Mouse (Mus musculus): ENCODE measurements around the gene Prepl. TPM values are rescaled to one million over a fixed set of nuclear protein-coding genes. Genes with fewer than 3 reads are reported as not detected.

Gene Prepl
- polyA plus RNA-seq, 1 experiment from 2014 or later = 9.4 TPM

GRCm38 (mm10) chr17:85059136-85059535 is 30.9 kb downstream of the Prepl start:
- no peaks in the 10 kb centered on the region for H3K27me3 ChIP-seq (replicated peaks; ENCODE audit: insufficient read depth, low read length)
- no peak overlapping the region for H3K4me2 ChIP-seq (replicated peaks; ENCODE audit: low read depth, low read length)
- H3K27ac ChIP-seq (ENCODE audit: low read length) = no peak overlapping the region
- no peaks in the 10 kb centered on the region for H3K4me1 ChIP-seq (ENCODE audit: insufficient read depth, low read depth, low read length)
- WGBS = 88% methylated on average over 6 of the region's 6 CpGs
- TF ChIP-seq EP300 (IDR thresholded peaks at IDR 0.05) = no peak
- no peak for TF ChIP-seq CTCF (IDR thresholded peaks at IDR 0.05)
- no peaks in the 10 kb centered on the region for H3K9me3 ChIP-seq (ENCODE audit: low read length)
- no peak overlapping the region for H3K4me3 ChIP-seq (ENCODE audit: low read depth, low read length)
- ATAC-seq = no peak
- H3K36me3 ChIP-seq (ENCODE audit: insufficient read depth, low read length) = no peaks in the 10 kb centered on the region; the same call in 1 of the 2 replicates
- DNase-seq (ENCODE audit: low spot score) = no peak
- no peak overlapping the region for H3K9ac ChIP-seq (replicated peaks; ENCODE audit: low read depth)

DNA sequence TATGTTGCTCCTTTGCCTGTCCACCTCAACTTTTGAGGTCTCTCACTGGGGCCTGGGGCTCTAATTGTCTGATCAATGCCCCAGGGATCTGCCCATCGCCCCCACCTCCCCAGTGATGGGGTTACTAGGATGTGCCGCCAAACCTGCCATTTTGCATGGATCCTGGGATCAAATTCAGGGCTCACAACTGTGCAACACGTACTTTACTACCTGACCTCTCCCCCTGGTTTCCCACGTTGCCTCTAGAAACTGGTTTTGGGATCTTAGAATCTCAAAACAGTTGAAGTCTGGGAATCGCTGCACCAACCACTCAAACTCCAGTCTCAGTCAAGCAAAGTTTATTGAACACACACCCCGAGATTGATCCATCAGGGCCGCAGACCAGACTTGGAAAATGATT is 31.8 kb downstream of the Prepl start:
- WGBS = 88% methylated on average over 7 of the region's 7 CpGs
- Histone ChIP-seq H3K9me3 (ENCODE audit: low read length) (no peaks in the 10 kb centered on the region), H3K4me3 (ENCODE audit: low read depth, low read length) (no peak overlapping the region), H3K27ac (ENCODE audit: low read length) (no peak overlapping the region), H3K4me2 (replicated peaks; ENCODE audit: low read depth, low read length) (no peak overlapping the region), H3K4me1 (ENCODE audit: insufficient read depth, low read depth, low read length) (no peaks in the 10 kb centered on the region), H3K9ac (replicated peaks; ENCODE audit: low read depth) (no peak overlapping the region), H3K36me3 (ENCODE audit: insufficient read depth, low read length) (no peaks in the 10 kb centered on the region; the same call in 1 of the 2 replicates), H3K27me3 (replicated peaks; ENCODE audit: insufficient read depth, low read length) (no peaks in the 10 kb centered on the region)
- DNase-seq (ENCODE audit: low spot score) = no peak
- TF ChIP-seq EP300 (IDR thresholded peaks at IDR 0.05) = no peak
- TF ChIP-seq CTCF (IDR thresholded peaks at IDR 0.05) = no peak
- ATAC-seq = no peak

DNA sequence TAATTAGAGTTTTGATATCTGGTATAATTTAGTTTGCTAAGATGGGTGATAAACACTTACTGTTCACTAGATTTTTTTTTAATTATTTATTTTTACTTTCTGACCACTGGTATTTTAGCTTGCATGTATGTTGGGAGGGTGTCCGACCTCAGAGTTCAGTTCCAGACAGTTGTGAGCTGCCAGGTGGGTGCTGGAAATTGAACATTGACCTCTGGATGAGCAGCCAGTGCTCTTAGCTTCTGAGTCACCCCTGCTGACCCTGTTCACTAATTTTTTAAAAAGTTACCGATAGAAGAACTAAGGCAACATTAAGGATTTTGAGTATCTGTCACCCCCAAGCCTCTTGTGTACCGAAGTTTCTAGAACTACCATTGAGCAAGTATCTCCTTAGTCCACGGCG is 41.7 kb downstream of the Prepl start:
- 87% methylated on average over 5 of the region's 5 CpGs for WGBS
- no peak for ATAC-seq
- H3K4me1 ChIP-seq (ENCODE audit: insufficient read depth, low read depth, low read length) = no peaks in the 10 kb centered on the region
- no peak overlapping the region for H3K4me2 ChIP-seq (replicated peaks; ENCODE audit: low read depth, low read length)
- no peak overlapping the region for H3K27ac ChIP-seq (ENCODE audit: low read length)
- H3K9me3 ChIP-seq (ENCODE audit: low read length) = no peaks in the 10 kb centered on the region
- DNase-seq (ENCODE audit: low spot score) = no peak
- H3K9ac ChIP-seq (replicated peaks; ENCODE audit: low read depth) = no peak overlapping the region
- H3K27me3 ChIP-seq (replicated peaks; ENCODE audit: insufficient read depth, low read length) = no peaks in the 10 kb centered on the region
- no peak for TF ChIP-seq CTCF (IDR thresholded peaks at IDR 0.05)
- no peak for TF ChIP-seq EP300 (IDR thresholded peaks at IDR 0.05)
- no peak overlapping the region for H3K4me3 ChIP-seq (ENCODE audit: low read depth, low read length)
- no peaks in the 10 kb centered on the region for H3K36me3 ChIP-seq (ENCODE audit: insufficient read depth, low read length)

- DNase-seq (ENCODE audit: low spot score) = no peak
- Histone ChIP-seq H3K9ac (replicated peaks; ENCODE audit: low read depth) (no peak overlapping the region), H3K4me1 (ENCODE audit: insufficient read depth, low read depth, low read length) (no peaks in the 10 kb centered on the region), H3K9me3 (ENCODE audit: low read length) (no peaks in the 10 kb centered on the region), H3K4me2 (replicated peaks; ENCODE audit: low read depth, low read length) (no peak overlapping the region), H3K36me3 (ENCODE audit: insufficient read depth, low read length) (no peaks in the 10 kb centered on the region), H3K4me3 (ENCODE audit: low read depth, low read length) (no peak overlapping the region), H3K27ac (ENCODE audit: low read length) (no peak overlapping the region), H3K27me3 (replicated peaks; ENCODE audit: insufficient read depth, low read length) (no peaks in the 10 kb centered on the region)
- TF ChIP-seq CTCF (IDR thresholded peaks at IDR 0.05) = no peak
- TF ChIP-seq EP300 (IDR thresholded peaks at IDR 0.05) = no peak
- no peak for ATAC-seq
- 79% methylated on average over 12 of the region's 12 CpGs for WGBS
Observed at GRCm38 (mm10) chr17:85045160-85045559, 44.9 kb downstream of the Prepl start.

DNA sequence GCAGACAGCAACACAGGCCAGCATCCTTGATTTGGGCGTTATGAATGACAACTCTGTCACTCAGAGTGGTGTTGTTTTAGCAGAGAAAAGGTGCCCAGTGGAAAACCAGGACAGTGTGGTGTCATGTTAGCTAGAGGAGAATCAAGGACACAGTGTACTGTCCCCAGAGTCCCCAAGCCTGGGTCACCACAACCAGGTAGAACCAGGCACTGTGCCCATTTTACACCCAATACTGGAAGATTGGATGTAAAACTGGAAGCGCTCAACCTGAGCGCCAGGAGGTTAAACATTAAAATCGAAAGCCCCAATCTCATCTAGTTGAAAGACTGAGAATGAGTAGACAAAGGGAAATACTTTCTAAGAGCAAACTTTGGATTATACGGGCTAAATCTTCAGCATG is 45.6 kb downstream of the Prepl start:
- H3K27me3 ChIP-seq (replicated peaks; ENCODE audit: insufficient read depth, low read length) = no peaks in the 10 kb centered on the region
- no peak overlapping the region for H3K4me3 ChIP-seq (ENCODE audit: low read depth, low read length)
- no peak for ATAC-seq
- DNase-seq (ENCODE audit: low spot score) = no peak
- H3K27ac ChIP-seq (ENCODE audit: low read length) = no peak overlapping the region
- WGBS = 83% methylated on average over 5 of the region's 5 CpGs
- H3K36me3 ChIP-seq (ENCODE audit: insufficient read depth, low read length) = no peaks in the 10 kb centered on the region
- TF ChIP-seq EP300 (IDR thresholded peaks at IDR 0.05) (no peak), CTCF (IDR thresholded peaks at IDR 0.05) (no peak)
- H3K4me1 ChIP-seq (ENCODE audit: insufficient read depth, low read depth, low read length) = no peaks in the 10 kb centered on the region
- no peak overlapping the region for H3K9ac ChIP-seq (replicated peaks; ENCODE audit: low read depth)
- no peaks in the 10 kb centered on the region for H3K9me3 ChIP-seq (ENCODE audit: low read length)
- H3K4me2 ChIP-seq (replicated peaks; ENCODE audit: low read depth, low read length) = no peak overlapping the region

GRCm38 (mm10) chr17:85043404-85043816 is 46.6 kb downstream of the Prepl start:
- TF ChIP-seq CTCF (IDR thresholded peaks at IDR 0.05) (no peak), EP300 (IDR thresholded peaks at IDR 0.05) (no peak)
- no peaks in the 10 kb centered on the region for H3K36me3 ChIP-seq (ENCODE audit: insufficient read depth, low read length)
- H3K4me2 ChIP-seq (replicated peaks; ENCODE audit: low read depth, low read length) = no peak overlapping the region
- WGBS = 62% methylated on average over 6 of the region's 6 CpGs
- no peaks in the 10 kb centered on the region for H3K4me1 ChIP-seq (ENCODE audit: insufficient read depth, low read depth, low read length)
- ATAC-seq (0 out of 2 replicates have a peak, but pooled peaks have one; percentile 19), DNase-seq (ENCODE audit: low spot score) (no peak)
- no peak overlapping the region for H3K27ac ChIP-seq (ENCODE audit: low read length)
- H3K9me3 ChIP-seq (ENCODE audit: low read length) = no peaks in the 10 kb centered on the region
- H3K4me3 ChIP-seq (ENCODE audit: low read depth, low read length) = no peak overlapping the region
- no peak overlapping the region for H3K9ac ChIP-seq (replicated peaks; ENCODE audit: low read depth)
- H3K27me3 ChIP-seq (replicated peaks; ENCODE audit: insufficient read depth, low read length) = no peaks in the 10 kb centered on the region

- Histone ChIP-seq H3K4me3 (ENCODE audit: low read depth, low read length) (no peak overlapping the region), H3K9me3 (ENCODE audit: low read length) (no peaks in the 10 kb centered on the region), H3K27ac (ENCODE audit: low read length) (no peak overlapping the region), H3K4me1 (ENCODE audit: insufficient read depth, low read depth, low read length) (no peaks in the 10 kb centered on the region), H3K36me3 (ENCODE audit: insufficient read depth, low read length) (no peaks in the 10 kb centered on the region), H3K4me2 (replicated peaks; ENCODE audit: low read depth, low read length) (no peak overlapping the region), H3K27me3 (replicated peaks; ENCODE audit: insufficient read depth, low read length) (no peaks in the 10 kb centered on the region), H3K9ac (replicated peaks; ENCODE audit: low read depth) (no peak overlapping the region)
- 34% methylated on average over 6 of the region's 6 CpGs for WGBS
- ATAC-seq = no peak
- DNase-seq (ENCODE audit: low spot score) = no peak
- TF ChIP-seq CTCF (IDR thresholded peaks at IDR 0.05) (no peak), EP300 (IDR thresholded peaks at IDR 0.05) (no peak)
Observed at GRCm38 (mm10) chr17:85042419-85042818, 47.6 kb downstream of the Prepl start.

All from lung, postnatal 0 days (tissue).